Mouse (Mus musculus) heart, postnatal 0 days (tissue): ENCODE results near the gene Col25a1. TPM values are rescaled to one million over a fixed set of nuclear protein-coding genes. Genes with fewer than 3 reads are reported as not detected.

Source experiments
- ATAC-seq: fragments of 200-750 bp; cut with Nextera tagmentation; 2 replicates; pipeline ENCODE4 v1.8.0; 2017; ENCODE audit warnings: low read depth, moderate number of reproducible peaks, moderate library complexity; ENCODE audit not compliant: insufficient read depth
- DNase-seq: peaks from one replicate; pipeline ENCODE4 v3.0.0-alpha.2; 2016; ENCODE audit warnings: low spot score
- H3K27ac ChIP-seq: fragments of 300-500 bp; sonication (generic); 2 replicates; pipeline ENCODE4 v1.5.1; 2014; ENCODE audit warnings: low read depth, mild to moderate bottlenecking
- H3K27me3 ChIP-seq: fragments of 300-500 bp; sonication (generic); 2 replicates; pipeline ENCODE4 v1.6.1; 2014; ENCODE audit warnings: low read length, mixed read lengths; ENCODE audit not compliant: control insufficient read depth, insufficient read depth
- H3K36me3 ChIP-seq: fragments of 300-500 bp; sonication (generic); replicated peaks from 2 replicates; pipeline ENCODE4 v1.6.1; 2014; ENCODE audit warnings: low read length, mixed read lengths; ENCODE audit not compliant: control insufficient read depth, insufficient read depth
- H3K4me1 ChIP-seq: fragments of 300-500 bp; sonication (generic); 2 replicates; pipeline ENCODE4 v1.6.1; 2014; ENCODE audit warnings: antibody characterized with exemption; ENCODE audit not compliant: control insufficient read depth, insufficient read depth
- H3K4me2 ChIP-seq: fragments of 300-500 bp; sonication (generic); 2 replicates; pipeline ENCODE4 v1.6.1; 2014; ENCODE audit warnings: low read depth, mild to moderate bottlenecking, low read length, moderate library complexity
- H3K4me3 ChIP-seq: fragments of 300-500 bp; sonication (generic); 2 replicates; pipeline ENCODE4 v1.5.1; 2014; ENCODE audit warnings: low read depth, low read length
- H3K9ac ChIP-seq: fragments of 300-500 bp; sonication (generic); replicated peaks from 2 replicates; pipeline ENCODE4 v1.6.1; 2014; ENCODE audit warnings: low read depth, low read length, mixed read lengths
- H3K9me3 ChIP-seq: fragments of 300-500 bp; sonication (generic); replicated peaks from 2 replicates; pipeline ENCODE4 v1.6.1; 2016; ENCODE audit warnings: low read length; ENCODE audit not compliant: control insufficient read depth
- CTCF ChIP-seq: IDR thresholded peaks from 2 replicates; pipeline ENCODE4 v1.5.1; 2016; ENCODE audit warnings: antibody characterized with exemption, control low read depth, low read depth
- EP300 ChIP-seq: IDR thresholded peaks from 2 replicates; pipeline ENCODE4 v1.6.1; 2016; ENCODE audit warnings: antibody characterized with exemption, low read depth
- WGBS: fragments of 180-500 bp; shearing (Covaris S2); extraction: QIAGEN DNeasy Blood & Tissue Kit; methylation state at CpG from one replicate; pipeline ENCODE4 v1.1.7; 2014; 5-methylcytosine and 5-hydroxymethylcytosine counted together
- polyA plus RNA-seq: library from polyadenylated mRNA; unstranded; fragments of >200 nt; fragmentation: Nextera tagmentation; extraction: Ambion mirVana; gene quantifications from 2 replicates; pipeline ENCODE4 v1.2.1, GENCODE M21; 2015
- total RNA-seq: library from RNA; depleted of rRNA; stranded (reverse); fragments of >200 nt; gene quantifications from 2 replicates; pipeline ENCODE4 v1.2.3, GENCODE M21; 2014; ENCODE audit warnings: low replicate concordance

The Col25a1 gene
- total and polyA plus RNA-seq, 2 experiments from 2014 or later, result 0.67 to 0.92 TPM

DNA sequence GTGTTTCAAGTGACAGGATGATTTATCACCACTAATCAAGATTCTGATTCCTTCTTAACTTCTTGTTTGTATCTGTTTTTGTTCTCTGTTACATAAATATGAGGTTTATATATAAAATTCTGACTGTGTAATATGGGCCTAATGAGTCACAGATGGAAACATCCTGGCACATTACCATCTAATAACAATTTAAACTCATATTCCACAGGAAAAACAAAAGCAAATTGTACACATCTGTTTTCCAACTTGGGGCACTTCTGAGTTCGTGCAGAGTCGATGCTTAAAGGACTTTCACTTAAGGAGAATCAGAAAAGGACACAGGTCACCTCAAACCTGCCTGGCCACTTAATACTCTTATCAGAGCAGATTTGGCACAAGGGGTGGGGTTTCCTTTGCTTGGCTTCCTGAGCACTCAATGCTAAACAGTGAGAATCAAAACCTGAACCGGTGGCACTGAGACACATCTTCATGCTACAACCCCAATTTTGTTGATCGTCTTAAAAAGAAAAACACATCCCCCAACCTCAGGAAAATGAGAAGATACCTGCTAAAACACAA is 342.0 kb downstream of the Col25a1 start:
- no peak for TF ChIP-seq EP300
- no peak for TF ChIP-seq CTCF
- Histone ChIP-seq H3K4me2 (no peak overlapping the region), H3K4me3 (no peak overlapping the region), H3K9me3 (no peaks in the 10 kb centered on the region), H3K9ac (no peak overlapping the region), H3K4me1 (no peaks in the 10 kb centered on the region), H3K27me3 (no peaks in the 10 kb centered on the region), H3K27ac (no peak overlapping the region), H3K36me3 (no peaks in the 10 kb centered on the region)
- no peak for DNase-seq
- WGBS, result 41% methylated on average over 4 of the region's 4 CpGs
- ATAC-seq, result no peak

DNA sequence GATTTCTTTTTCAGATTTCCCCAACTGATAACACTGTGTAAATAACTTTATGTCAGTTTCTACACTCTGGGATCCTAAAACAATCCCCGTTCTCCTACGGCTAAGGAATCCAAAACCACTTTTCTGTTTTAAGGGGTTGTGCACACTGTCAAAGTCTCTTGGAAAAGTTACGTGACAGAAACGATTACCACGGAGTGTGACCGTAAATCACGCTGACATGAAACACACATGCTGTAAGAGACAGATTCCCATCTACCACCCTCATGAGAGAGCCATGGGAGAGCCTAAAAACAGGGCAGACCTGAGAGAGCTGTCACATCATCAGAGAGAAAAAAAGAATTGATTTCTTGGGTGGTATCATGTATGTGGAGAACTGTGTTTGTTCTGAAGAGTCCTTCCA is 342.7 kb downstream of the Col25a1 start:
- Histone ChIP-seq H3K27ac (no peak overlapping the region), H3K4me1 (no peaks in the 10 kb centered on the region), H3K4me2 (no peak overlapping the region), H3K9me3 (no peaks in the 10 kb centered on the region), H3K4me3 (no peak overlapping the region), H3K9ac (no peak overlapping the region), H3K36me3 (no peaks in the 10 kb centered on the region), H3K27me3 (no peaks in the 10 kb centered on the region)
- no peak for TF ChIP-seq CTCF
- no peak for TF ChIP-seq EP300
- ATAC-seq (no peak), DNase-seq (no peak)
- WGBS, result 72% methylated on average over 7 of the region's 7 CpGs

DNA sequence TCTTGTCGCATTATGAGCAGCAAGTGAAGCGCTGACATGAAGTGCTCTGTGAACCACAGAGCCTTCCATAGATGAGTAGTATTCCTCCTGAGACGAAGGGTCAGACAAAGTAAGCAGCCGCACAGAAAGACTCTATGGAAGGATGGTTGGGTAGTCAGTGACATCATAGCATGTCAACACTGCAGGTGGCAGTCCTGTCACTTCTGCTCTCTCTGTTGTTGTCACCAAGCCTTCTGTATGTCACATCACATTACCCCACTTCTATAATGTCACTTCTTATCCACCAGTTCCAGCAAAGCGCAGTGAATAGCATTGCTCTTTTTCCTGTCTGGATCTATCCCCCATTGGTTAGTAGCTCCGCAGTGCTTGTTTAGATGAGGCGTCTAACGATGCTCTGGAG is 351.2 kb downstream of the Col25a1 start:
- no peaks in the 10 kb centered on the region for H3K9me3 ChIP-seq
- H3K36me3 ChIP-seq, result no peaks in the 10 kb centered on the region
- DNase-seq (no peak), ATAC-seq (no peak)
- 91% methylated on average over 8 of the region's 8 CpGs for WGBS
- no peak overlapping the region for H3K4me2 ChIP-seq
- H3K9ac ChIP-seq, result no peak overlapping the region
- H3K27ac ChIP-seq, result no peak overlapping the region
- TF ChIP-seq EP300 (no peak), CTCF (no peak)
- H3K4me3 ChIP-seq, result no peak overlapping the region
- H3K27me3 ChIP-seq, result no peaks in the 10 kb centered on the region
- H3K4me1 ChIP-seq, result no peaks in the 10 kb centered on the region

DNA sequence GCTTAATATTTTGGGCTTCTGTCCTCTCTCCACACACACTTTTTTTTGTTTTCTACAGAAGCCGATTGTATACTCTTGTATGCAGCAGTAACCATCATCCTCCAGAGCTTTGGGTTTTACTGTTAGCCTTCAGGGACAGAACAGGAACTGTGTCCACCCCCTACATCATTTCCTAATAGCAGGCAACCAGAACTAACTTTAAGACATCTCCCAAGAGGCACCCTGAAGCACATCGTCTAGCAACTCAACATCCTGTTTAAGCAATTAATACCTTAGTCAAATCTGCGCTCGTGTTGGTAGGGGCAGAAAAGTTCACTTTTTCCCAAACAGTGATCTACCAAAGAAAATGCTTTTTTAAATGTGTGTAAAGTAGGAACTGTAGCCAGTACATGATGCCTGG is 357.5 kb downstream of the Col25a1 start:
- Histone ChIP-seq H3K36me3 (no peaks in the 10 kb centered on the region), H3K9ac (no peak overlapping the region), H3K9me3 (no peaks in the 10 kb centered on the region), H3K4me3 (no peak overlapping the region), H3K4me2 (no peak overlapping the region), H3K27ac (no peak overlapping the region), H3K27me3 (no peaks in the 10 kb centered on the region; the same call in 1 of the 2 replicates), H3K4me1 (no peaks in the 10 kb centered on the region)
- no peak for ATAC-seq
- TF ChIP-seq CTCF, result no peak
- TF ChIP-seq EP300, result no peak
- no peak for DNase-seq
- 68% methylated on average over 4 of the region's 4 CpGs for WGBS

DNA sequence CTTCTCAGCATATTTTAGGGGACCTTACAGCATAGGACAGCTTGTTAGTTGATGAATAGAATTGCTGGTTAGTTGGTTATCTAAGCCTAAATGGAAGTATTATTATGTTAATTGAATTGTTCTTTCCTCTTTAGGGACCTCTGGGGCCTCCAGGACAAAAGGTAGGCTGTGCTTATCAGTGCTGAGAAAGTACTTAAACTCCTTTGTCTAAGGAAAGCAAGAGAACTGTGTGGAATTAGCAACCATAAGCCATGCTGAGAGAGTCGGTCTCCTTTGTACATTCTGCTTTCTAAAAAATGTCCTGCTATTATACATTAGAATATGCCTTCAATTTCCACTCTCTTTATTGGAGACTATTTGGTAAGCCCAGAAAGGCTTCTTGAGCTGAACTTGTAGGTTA is 362.9 kb downstream of the Col25a1 start:
- TF ChIP-seq CTCF (no peak), EP300 (no peak)
- 32% methylated on average over 1 of the region's 1 CpGs for WGBS
- Histone ChIP-seq H3K27me3 (no peaks in the 10 kb centered on the region; the same call in 1 of the 2 replicates), H3K9ac (no peak overlapping the region), H3K4me1 (no peaks in the 10 kb centered on the region), H3K4me2 (no peak overlapping the region), H3K27ac (no peak overlapping the region), H3K9me3 (no peaks in the 10 kb centered on the region), H3K36me3 (no peaks in the 10 kb centered on the region), H3K4me3 (no peak overlapping the region)
- no peak for DNase-seq
- no peak for ATAC-seq
